Mouse (Mus musculus) spleen, adult 2 months (tissue): Measurements from ENCODE around the gene Cldn7. TPM values are rescaled to one million over a fixed set of nuclear protein-coding genes. Genes with fewer than 3 reads are reported as not detected.

Experiments used
- DNase-seq, 2 experiments: peaks; one replicate each; pipeline versions ENCODE4 v3.0.0 to v3.0.0-alpha.2; 2012 to 2021; ENCODE audit warnings: low spot score in 2 of 2, low read depth in 1 of 2
- H3K27ac ChIP-seq: fragments of 200-500 bp; 2 replicates; pipeline ENCODE4 v1.5.1; 2012; ENCODE audit warnings: low read length, inconsistent platforms; ENCODE audit not compliant: insufficient read depth
- H3K27me3 ChIP-seq: fragments of 200-500 bp; 2 replicates; pipeline ENCODE4 v1.6.1; 2012; ENCODE audit warnings: mild to moderate bottlenecking, moderate library complexity, low read length, inconsistent platforms; ENCODE audit not compliant: control insufficient read depth, insufficient read depth
- H3K36me3 ChIP-seq: fragments of 200-500 bp; 2 replicates; pipeline ENCODE4 v1.6.1; 2012; ENCODE audit warnings: mild to moderate bottlenecking, low read length, inconsistent platforms; ENCODE audit not compliant: control insufficient read depth, insufficient read depth
- H3K4me1 ChIP-seq: fragments of 200-500 bp; 2 replicates; pipeline ENCODE4 v1.6.1; 2011; ENCODE audit warnings: inconsistent platforms; ENCODE audit not compliant: control insufficient read depth, insufficient read depth, insufficient read length
- H3K4me3 ChIP-seq: fragments of 200-500 bp; 2 replicates; pipeline ENCODE4 v1.5.1; 2011; ENCODE audit warnings: mild to moderate bottlenecking, inconsistent platforms; ENCODE audit not compliant: insufficient read depth, insufficient read length; ENCODE audit errors: extremely low read depth
- CTCF ChIP-seq: fragments of 200-500 bp; IDR thresholded peaks from 2 replicates; pipeline ENCODE4 v1.5.1; 2011; ENCODE audit warnings: mild to moderate bottlenecking, inconsistent platforms; ENCODE audit not compliant: insufficient read depth, insufficient read length, insufficient replicate concordance; ENCODE audit errors: extremely low read depth
- POLR2A ChIP-seq: fragments of 200-500 bp; IDR thresholded peaks from 2 replicates; pipeline ENCODE4 v1.6.1; 2011; ENCODE audit warnings: low read depth, low read length, inconsistent platforms
- WGBS: fragments of 180-500 bp; shearing (Covaris S2); methylation state at CpG from one replicate; pipeline ENCODE4 v1.1.7; 2018; 5-methylcytosine and 5-hydroxymethylcytosine counted together
- polyA plus RNA-seq: library from polyadenylated mRNA; depleted of rRNA; stranded (reverse); fragments of >200 nt; gene quantifications from 2 replicates; pipeline ENCODE4 v1.2.3, GENCODE M21; 2012

Cldn7 gene
- polyA plus RNA-seq, 1 experiment: 2.0 TPM

GRCm38 (mm10) chr11:69934169-69934568 is 30.4 kb upstream of the Cldn7 start:
- Histone ChIP-seq H3K4me3 (peak overlapping the region; percentile 34; the same call in 1 of the 2 replicates), H3K4me1 (peaks cover 21% of the 10 kb centered on the region), H3K27ac (no peak overlapping the region), H3K27me3 (peaks cover 13% of the 10 kb centered on the region), H3K36me3 (no peaks in the 10 kb centered on the region)
- DNase-seq: peak; percentile 57 to 88
- TF ChIP-seq CTCF: peak; percentile 95
- TF ChIP-seq POLR2A: no peak
- WGBS: under 1% methylated on average over 18 of the region's 18 CpGs

GRCm38 (mm10) chr11:69934681-69935080 is 29.9 kb upstream of the Cldn7 start:
- Histone ChIP-seq H3K4me3 (no peak overlapping the region), H3K4me1 (peaks cover 21% of the 10 kb centered on the region), H3K27me3 (peaks cover 13% of the 10 kb centered on the region), H3K36me3 (no peaks in the 10 kb centered on the region), H3K27ac (no peak overlapping the region)
- TF ChIP-seq CTCF: no peak
- TF ChIP-seq POLR2A: no peak
- DNase-seq: no peak
- 26% methylated on average over 6 of the region's 6 CpGs for whole genome bisulfite sequencing

DNA sequence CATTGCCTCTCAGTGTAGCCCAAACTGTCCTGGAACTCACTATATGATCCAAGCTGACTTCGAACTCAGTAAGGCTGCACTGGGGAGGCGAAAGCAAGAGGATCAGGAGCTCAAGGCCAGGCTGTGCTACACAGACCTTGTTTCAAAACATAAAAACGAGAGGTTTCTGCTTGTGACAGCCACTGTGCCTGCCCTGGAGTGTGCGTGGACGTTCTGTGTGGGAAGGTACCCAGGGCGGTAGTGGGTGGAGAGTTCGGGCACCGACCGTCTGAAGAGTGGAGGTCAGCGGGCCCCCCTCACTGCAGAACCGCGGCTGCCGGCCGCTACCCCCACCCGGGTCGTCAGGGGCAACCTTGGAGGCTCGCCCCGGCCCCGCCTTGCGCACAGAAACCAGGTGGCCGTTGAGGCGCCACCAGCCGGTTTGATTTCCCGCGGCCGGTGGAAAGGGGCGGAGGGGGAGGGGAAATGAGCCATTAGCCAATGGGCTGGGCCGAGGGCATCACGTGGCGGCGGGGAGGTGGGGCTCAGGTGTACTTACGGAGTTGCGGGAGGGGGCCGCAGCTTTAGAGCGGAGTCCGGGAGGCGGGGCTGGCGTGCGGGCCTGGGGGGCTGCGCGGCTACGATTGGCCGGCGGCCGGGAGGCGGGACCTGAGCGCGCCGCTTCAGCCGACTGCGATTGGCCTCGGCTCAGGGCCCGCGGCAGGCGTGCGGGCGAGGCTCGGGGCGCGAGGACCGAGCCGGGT is 29.3 kb upstream of the Cldn7 start, which contains the start of gene Ybx2:
Ybx2 (plus strand) TSS at position 660 of the 743 bp plus-strand sequence.
- Histone ChIP-seq H3K27me3 (peaks cover 13% of the 10 kb centered on the region), H3K27ac (no peak within 1 kb of the TSS)

DNA sequence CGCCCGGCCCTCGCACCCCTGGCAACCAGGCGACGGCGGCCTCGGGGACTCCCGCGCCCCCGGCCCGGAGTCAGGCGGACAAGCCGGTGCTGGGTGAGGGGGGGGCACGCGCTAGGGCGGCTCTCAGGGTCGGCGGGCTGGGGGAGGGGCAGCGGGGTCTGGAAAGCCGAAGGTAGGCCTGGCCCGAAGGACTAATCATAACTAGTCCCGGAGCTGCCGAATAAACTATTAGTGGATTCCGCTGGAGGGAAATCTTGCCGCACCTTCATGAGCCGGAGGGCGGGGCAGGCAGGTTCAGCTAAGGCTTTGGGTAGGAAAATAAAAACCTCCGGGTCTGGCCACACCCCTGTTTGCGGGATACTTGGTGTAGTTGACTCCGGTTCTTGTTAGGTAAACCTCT is 28.4 kb upstream of the Cldn7 start:
- no peak for TF ChIP-seq CTCF
- TF ChIP-seq POLR2A: no peak
- Histone ChIP-seq H3K36me3 (no peaks in the 10 kb centered on the region), H3K27me3 (peaks cover 13% of the 10 kb centered on the region), H3K4me1 (peaks cover 20% of the 10 kb centered on the region), H3K27ac (no peak overlapping the region), H3K4me3 (peak overlapping the region; percentile 51; the same call in 1 of the 2 replicates)
- no peak for DNase-seq
- WGBS: 5% methylated on average over 29 of the region's 30 CpGs

More for the DNA sequence above, 29.3 kb upstream of the Cldn7 start, which contains the start of gene Ybx2:
- no peaks in the 10 kb centered on the region for H3K36me3 ChIP-seq
- TF ChIP-seq POLR2A (no peak), CTCF (no peak)
- peak within 1 kb of the TSS; percentile 51; the same call in 1 of the 2 replicates for H3K4me3 ChIP-seq
- 2% methylated on average over 55 of the region's 62 CpGs for WGBS
- peaks cover 21% of the 10 kb centered on the region for H3K4me1 ChIP-seq
- DNase-seq: peak in 1 of 2 experiments; percentile 87

GRCm38 (mm10) chr11:69936714-69937347 is 27.7 kb upstream of the Cldn7 start:
- Histone ChIP-seq H3K4me3 (no peak overlapping the region), H3K36me3 (no peaks in the 10 kb centered on the region), H3K27me3 (peaks cover 13% of the 10 kb centered on the region), H3K27ac (no peak overlapping the region), H3K4me1 (peaks cover 15% of the 10 kb centered on the region)
- WGBS: 49% methylated on average over 9 of the region's 9 CpGs
- TF ChIP-seq POLR2A (no peak), CTCF (no peak)
- no peak for DNase-seq

GRCm38 (mm10) chr11:69937385-69937784 is 27.2 kb upstream of the Cldn7 start:
- DNase-seq: no peak
- WGBS: 55% methylated on average over 4 of the region's 4 CpGs
- Histone ChIP-seq H3K36me3 (no peaks in the 10 kb centered on the region), H3K4me3 (no peak overlapping the region), H3K27ac (no peak overlapping the region), H3K27me3 (peaks cover 13% of the 10 kb centered on the region), H3K4me1 (peaks cover 12% of the 10 kb centered on the region)
- TF ChIP-seq POLR2A (no peak), CTCF (no peak)

- no peak for TF ChIP-seq POLR2A
- no peak for TF ChIP-seq CTCF
- Histone ChIP-seq H3K27ac (no peak overlapping the region), H3K4me1 (peaks cover 12% of the 10 kb centered on the region), H3K27me3 (peaks cover 13% of the 10 kb centered on the region), H3K4me3 (no peak overlapping the region), H3K36me3 (no peaks in the 10 kb centered on the region)
- 88% methylated on average over 5 of the region's 5 CpGs for WGBS
- no peak for DNase-seq
These were observed 26.7 kb upstream of the Cldn7 start for GRCm38 (mm10) chr11:69937834-69938233.
